ENCODE assay signal across 7 mouse cellular contexts in genomic region chr1:74098004-74099000, GRCm38 (mm10). TPM values are rescaled to one million over a fixed set of nuclear protein-coding genes. Genes with fewer than 3 reads are reported as not detected.
DNase-seq lines count a peak whose midpoint lies in the region; ATAC-seq and TF ChIP-seq lines count a peak whose summit lies in the region.

No protein-coding gene starts in this region.

- H3K27me3 ChIP-seq in spleen, adult 2 months (ENCODE audit: control insufficient read depth, insufficient read depth, low read length): peaks cover 18% of the 10 kb centered on the region
- H3K27me3 ChIP-seq in kidney, postnatal 0 days (ENCODE audit: insufficient read depth, low read length): no peaks in the 10 kb centered on the region
- H3K27me3 ChIP-seq in lung, embryonic 16.5 days (ENCODE audit: control insufficient read depth, insufficient read depth, low read depth, low read length): peaks cover 35% of the 10 kb centered on the region

- no peak for DNase-seq in spleen, adult 2 months (ENCODE audit: low read depth in 1 of 2, low spot score in 2 of 2)
- DNase-seq in spleen, postnatal 4 days (ENCODE audit: low spot score in 2 of 2): no peak
- peak; percentile 13 to 18 for DNase-seq in frontal cortex, postnatal 25 days (ENCODE audit: low spot score in 2 of 2)
- DNase-seq in kidney, postnatal 0 days (ENCODE audit: low spot score): peak; percentile 75
- peak; percentile 54 for DNase-seq in right cerebral cortex, postnatal 14 days

- 0 out of 2 replicates have a peak, but pooled peaks have one; percentile 9 for ATAC-seq in kidney, postnatal 0 days (replicated peaks; ENCODE audit: low FRiP score, low read depth)
- peak; percentile 39 for ATAC-seq in lung, embryonic 16.5 days (ENCODE audit: low read depth)

- no peaks in the 10 kb centered on the region for H3K36me3 ChIP-seq in spleen, adult 2 months (ENCODE audit: control insufficient read depth, insufficient read depth, low read length)
- H3K36me3 ChIP-seq in kidney, postnatal 0 days (ENCODE audit: insufficient read depth, low read length): no peaks in the 10 kb centered on the region
- H3K36me3 ChIP-seq in lung, embryonic 16.5 days (ENCODE audit: control insufficient read depth, insufficient read depth, low read length): no peaks in the 10 kb centered on the region

- H3K27ac ChIP-seq in spleen, adult 2 months (ENCODE audit: insufficient read depth, low read length): no peak overlapping the region
- no peak overlapping the region for H3K27ac ChIP-seq in brown adipose tissue, adult 24 weeks (replicated peaks; ENCODE audit: low read depth, low read length)
- H3K27ac ChIP-seq in kidney, postnatal 0 days: no peak overlapping the region
- H3K27ac ChIP-seq in lung, embryonic 16.5 days (ENCODE audit: low read length): peak overlapping the region; percentile 69

- 2% methylated on average over 54 of the region's 58 CpGs for WGBS in spleen, adult 2 months
- WGBS in kidney, postnatal 0 days: 1% methylated on average over 56 of the region's 58 CpGs
- WGBS in lung, embryonic 16.5 days: under 1% methylated on average over 52 of the region's 58 CpGs

- H3K4me2 ChIP-seq in kidney, postnatal 0 days (ENCODE audit: low read length): peak overlapping the region; percentile 97
- H3K4me2 ChIP-seq in lung, embryonic 16.5 days (ENCODE audit: low read depth, low read length): peak overlapping the region; percentile 96

- peak overlapping the region; percentile 59 for H3K9ac ChIP-seq in kidney, postnatal 0 days (ENCODE audit: low read depth, low read length)
- H3K9ac ChIP-seq in lung, embryonic 16.5 days (ENCODE audit: low read length): peak overlapping the region; percentile 64

- no peaks in the 10 kb centered on the region for H3K9me3 ChIP-seq in kidney, postnatal 0 days (replicated peaks; ENCODE audit: low read length)
- no peaks in the 10 kb centered on the region for H3K9me3 ChIP-seq in lung, embryonic 16.5 days (ENCODE audit: control insufficient read depth, low read length)

- TF ChIP-seq POLR2A in spleen, adult 2 months (IDR thresholded peaks at IDR 0.05; ENCODE audit: low read depth, low read length): no peak

- no peaks in the 10 kb centered on the region; the same call in none of the 2 replicates for H3K4me1 ChIP-seq in spleen, adult 2 months (ENCODE audit: control insufficient read depth, insufficient read depth, insufficient read length)
- peaks cover 15% of the 10 kb centered on the region for H3K4me1 ChIP-seq in brown adipose tissue, adult 24 weeks (ENCODE audit: control insufficient read depth, insufficient read depth, insufficient read length, low read length)
- H3K4me1 ChIP-seq in kidney, postnatal 0 days (replicated peaks; ENCODE audit: insufficient read depth, low read length): peaks cover 7% of the 10 kb centered on the region
- H3K4me1 ChIP-seq in lung, embryonic 16.5 days (replicated peaks; ENCODE audit: control insufficient read depth, insufficient read depth, low read length): peaks cover 47% of the 10 kb centered on the region

- H3K4me3 ChIP-seq in spleen, adult 2 months (ENCODE audit: extremely low read depth, insufficient read depth, insufficient read length): peak overlapping the region; percentile 41
- peak overlapping the region; percentile 35 for H3K4me3 ChIP-seq in brown adipose tissue, adult 24 weeks (ENCODE audit: insufficient read depth, low read depth, low read length)
- peak overlapping the region; percentile 45 for H3K4me3 ChIP-seq in kidney, postnatal 0 days (replicated peaks; ENCODE audit: low read depth, low read length)
- peak overlapping the region; percentile 61 for H3K4me3 ChIP-seq in lung, embryonic 16.5 days (ENCODE audit: low read length)

- TF ChIP-seq CTCF in spleen, adult 2 months (IDR thresholded peaks at IDR 0.05; ENCODE audit: extremely low read depth, insufficient read depth, insufficient read length, insufficient replicate concordance): no peak
- peak; percentile 56 for TF ChIP-seq CTCF in kidney, postnatal 0 days (IDR thresholded peaks at IDR 0.05; ENCODE audit: low read depth)

RNA-seq across cellular contexts. Expression of gene Tns1, which starts 25.9 kb away (rescaled TPM):
- 80.4 and 102 TPM in 2 replicates for polyA plus RNA-seq in spleen, adult 2 months (2012; rRNA removed)
- 237 and 280 TPM in 2 replicates for polyA plus RNA-seq in brown adipose tissue, adult 24 weeks (2012; ENCODE audit: insufficient read depth, insufficient read length, missing spikeins)
- polyA plus RNA-seq in kidney, postnatal 0 days (2015; fragmentation: Nextera tagmentation; extraction: Ambion mirVana): 65.4 and 71.8 TPM in 2 replicates
- polyA plus RNA-seq in lung, embryonic 16.5 days (2015; fragmentation: Nextera tagmentation; extraction: Ambion mirVana): 137 and 147 TPM in 2 replicates

RNA-seq across cellular contexts. Expression of gene Rufy4, which starts 27.0 kb away (rescaled TPM):
- 0.41 and 0.67 TPM in 2 replicates for polyA plus RNA-seq in spleen, adult 2 months (2012; rRNA removed)
- polyA plus RNA-seq in brown adipose tissue, adult 24 weeks (2012; ENCODE audit: insufficient read depth, insufficient read length, missing spikeins): 1.8 and 2.1 TPM in 2 replicates
- polyA plus RNA-seq in kidney, postnatal 0 days (2015; fragmentation: Nextera tagmentation; extraction: Ambion mirVana): 0.07 and 0.18 TPM in 2 replicates
- polyA plus RNA-seq in lung, embryonic 16.5 days (2015; fragmentation: Nextera tagmentation; extraction: Ambion mirVana): 0.31 and 0.64 TPM in 2 replicates

RNA-seq across cellular contexts. Expression of gene Cxcr2, which starts 55.5 kb away (rescaled TPM):
- 11.2 and 11.4 TPM in 2 replicates for polyA plus RNA-seq in spleen, adult 2 months (2012; rRNA removed)
- polyA plus RNA-seq in brown adipose tissue, adult 24 weeks (2012; ENCODE audit: insufficient read depth, insufficient read length, missing spikeins): not detected in 2 replicates
- polyA plus RNA-seq in kidney, postnatal 0 days (2015; fragmentation: Nextera tagmentation; extraction: Ambion mirVana): 0.30 and 0.51 TPM in 2 replicates
- polyA plus RNA-seq in lung, embryonic 16.5 days (2015; fragmentation: Nextera tagmentation; extraction: Ambion mirVana): 0.21 and 0.43 TPM in 2 replicates

Comparison
In these comparisons a context has a peak if more than half of its experiments do, and no peak if none do; other contexts are left out.
1. DNase-seq: peak in frontal cortex, postnatal 25 days (2 of 2), kidney, postnatal 0 days (single experiment) and right cerebral cortex, postnatal 14 days (single experiment); none in spleen, adult 2 months (0 of 2) and spleen, postnatal 4 days (0 of 2).
2. Peak in every context shown above with its lines, with median percentiles within 50 percentile points of each other: H3K4me3 ChIP-seq.